Mouse (Mus musculus) myocyte (in vitro differentiated cells): ENCODE results near the gene Gm13278.
"Not testable (repeated sequence)": the region's sequence is repeated elsewhere in the genome, so short reads cannot be mapped to it uniquely, and the experiment has no call there.

Source experiments
- CEBPB ChIP-seq: IDR thresholded peaks from 2 replicates; pipeline ENCODE4 v1.6.1; 2011; ENCODE audit warnings: mild to moderate bottlenecking, moderate library complexity; ENCODE audit not compliant: poor library complexity, insufficient read depth, severe bottlenecking
- E2F4 ChIP-seq: IDR thresholded peaks from one replicate; pipeline ENCODE4 v1.6.1; 2011; ENCODE audit warnings: mild to moderate bottlenecking, control low read depth, moderate library complexity; ENCODE audit not compliant: insufficient read depth
- MAX ChIP-seq: IDR thresholded peaks from one replicate; pipeline ENCODE4 v1.6.1; 2011; ENCODE audit warnings: low read depth, mild to moderate bottlenecking, control low read depth
- MYOG ChIP-seq, 3 experiments: IDR thresholded peaks; one replicate each; pipeline ENCODE4 v1.6.1; 2011; ENCODE audit warnings: control low read depth in 2 of 3, low read depth in 2 of 3, mild to moderate bottlenecking in 2 of 3; ENCODE audit not compliant: insufficient read length in 2 of 3, control insufficient read depth in 1 of 3, insufficient read depth in 1 of 3
- POLR2A ChIP-seq: IDR thresholded peaks from one replicate; pipeline ENCODE4 v1.6.1; 2011; ENCODE audit warnings: low read depth, mild to moderate bottlenecking, control low read depth, moderate library complexity; ENCODE audit not compliant: insufficient read length
- POLR2AphosphoS2 ChIP-seq: IDR thresholded peaks from one replicate; pipeline ENCODE4 v1.6.1; 2011; ENCODE audit warnings: low read depth, control low read depth; ENCODE audit not compliant: insufficient read length
- REST ChIP-seq: IDR thresholded peaks from one replicate; pipeline ENCODE4 v1.6.1; 2011; ENCODE audit warnings: mild to moderate bottlenecking, control low read depth, moderate library complexity; ENCODE audit not compliant: insufficient read depth, insufficient read length
- TCF12 ChIP-seq: IDR thresholded peaks from one replicate; pipeline ENCODE4 v1.6.1; 2011; ENCODE audit warnings: mild to moderate bottlenecking, control low read depth; ENCODE audit not compliant: poor library complexity, insufficient read depth, severe bottlenecking
- TCF3 ChIP-seq: IDR thresholded peaks from one replicate; pipeline ENCODE4 v1.6.1; 2011; ENCODE audit warnings: low read depth, control low read depth; ENCODE audit not compliant: insufficient read length
- USF1 ChIP-seq: IDR thresholded peaks from one replicate; pipeline ENCODE4 v1.6.1; 2011; ENCODE audit warnings: low read depth, mild to moderate bottlenecking, control low read depth, moderate library complexity

DNA sequence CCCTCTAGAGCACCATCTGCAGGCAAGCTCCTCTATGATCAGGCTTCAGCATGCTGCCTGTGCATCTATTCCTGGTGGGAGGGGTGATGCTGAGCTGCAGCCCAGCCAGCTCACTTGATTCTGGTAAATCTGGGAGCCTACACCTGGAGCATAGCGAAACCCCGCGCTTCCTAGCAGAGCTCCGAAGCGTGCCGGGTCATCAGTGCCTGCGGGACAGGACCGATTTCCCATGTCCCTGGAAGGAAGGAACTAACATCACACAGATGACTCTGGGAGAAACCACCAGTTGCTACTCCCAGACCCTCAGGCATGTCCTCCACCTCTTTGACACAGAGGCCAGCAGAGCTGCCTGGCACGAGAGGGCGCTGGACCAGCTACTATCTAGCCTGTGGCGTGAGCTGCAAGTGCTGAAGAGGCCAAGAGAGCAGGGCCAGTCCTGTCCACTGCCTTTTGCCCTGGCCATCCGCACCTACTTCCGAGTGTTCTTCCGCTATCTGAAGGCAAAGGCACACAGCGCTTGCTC, 36.5 kb upstream of the Gm13278 start, which contains the start of gene Gm13271:
- not testable (repeated sequence) for TF ChIP-seq MAX; POLR2A; CEBPB; TCF12; TCF3; POLR2AphosphoS2; E2F4; REST; USF1; MYOG (IDR thresholded peaks at IDR 0.05; ENCODE audit: control insufficient read depth in 1 of 3, insufficient read depth in 1 of 3, insufficient read length in 2 of 3, low read depth in 2 of 3)
